Mouse (Mus musculus): ENCODE measurements around the gene Pigyl.
A peak's percentile ranks its signal among the peaks of the same experiment; 100 is the strongest.

DNA sequence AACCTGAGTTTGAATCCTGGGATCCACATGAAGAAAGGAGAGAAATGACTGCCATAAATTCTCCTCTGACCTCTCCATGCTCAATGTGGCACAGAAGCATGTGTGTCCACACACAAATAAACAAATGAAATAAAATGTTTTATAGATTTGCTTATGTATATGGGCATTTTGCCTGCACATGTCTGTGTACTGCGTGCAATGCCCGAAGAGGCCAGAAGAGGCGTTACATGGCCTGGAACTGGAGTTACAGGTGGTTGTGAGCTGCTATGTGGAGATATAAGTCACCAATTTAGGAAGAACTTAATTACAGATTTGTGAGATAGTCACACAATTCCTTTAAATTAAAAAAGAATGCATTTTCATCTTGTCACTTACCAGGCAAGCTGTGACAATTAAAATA, 2.8 kb upstream of the Pigyl start:
- peak; percentile 21; the same call in 1 of the 2 replicates for TF ChIP-seq CTCF (IDR thresholded peaks at IDR 0.05; ENCODE audit: low read depth)
- TF ChIP-seq EP300 (IDR thresholded peaks at IDR 0.05; ENCODE audit: low read depth), result no peak

Data from liver, postnatal 0 days (tissue).